ENCODE assay signal across 24 mouse cellular contexts in the genomic region with DNA sequence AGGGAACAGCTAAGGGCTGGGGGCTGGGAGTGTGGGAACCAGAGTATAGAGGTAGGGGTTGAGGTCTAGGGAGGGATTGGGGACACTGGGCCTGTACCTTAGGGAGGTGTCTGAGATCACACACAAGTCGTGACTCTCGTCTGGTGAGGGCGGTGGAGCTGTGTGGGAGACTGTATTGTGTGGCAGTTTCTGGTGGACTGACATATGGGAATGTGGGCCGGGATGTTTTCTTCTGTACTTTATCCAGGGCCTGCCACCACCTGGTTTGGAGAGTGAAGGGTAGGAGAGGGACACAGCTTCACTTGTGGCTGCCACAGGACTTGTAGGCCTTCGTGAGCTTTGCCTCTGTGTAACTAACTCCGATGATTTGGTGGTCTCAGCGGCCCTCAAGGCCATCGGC.
DNase-seq lines count a peak whose midpoint lies in the region; ATAC-seq lines count a peak whose summit lies in the region.
"Had no signal": no experiment of that assay in that cellular context is flagged by ENCODE, and none has a peak within 500 bp of the region (broad histone marks: within the 10 kb centered on the region; RNA-seq: fewer than 3 reads in every experiment).

No protein-coding gene starts in this region.

- peak; percentile 46 for DNase-seq in forebrain, embryonic 11.5 days (ENCODE audit: low spot score)
- peak; percentile 11 to 24 for DNase-seq in frontal cortex, postnatal 36 days (ENCODE audit: low spot score in 2 of 2)
- DNase-seq in frontal cortex, postnatal 14 days (ENCODE audit: low spot score in 2 of 2): no peak
- no peak for DNase-seq in midbrain, embryonic 10.5 days (ENCODE audit: low spot score)
- DNase-seq in brain, adult 2 months (ENCODE audit: low read depth, low spot score): peak; percentile 64
- DNase-seq in kidney, adult 11 months: no peak
- DNase-seq: adrenal gland, postnatal 36 days; B cell, adult 2 months; forebrain, postnatal 0 days; gastrocnemius, postnatal 36 days; heart, adult 2 months; heart, postnatal 14 days; heart, postnatal 4 days had no signal

- H3K9me3 ChIP-seq in forebrain, embryonic 11.5 days (ENCODE audit: control insufficient read depth, low read length): no peaks in the 10 kb centered on the region
- H3K9me3 ChIP-seq in forebrain, embryonic 16.5 days (ENCODE audit: control insufficient read depth, low read length): no peaks in the 10 kb centered on the region
- no peaks in the 10 kb centered on the region for H3K9me3 ChIP-seq in midbrain, embryonic 10.5 days (replicated peaks)
- H3K9me3 ChIP-seq in midbrain, embryonic 13.5 days: no peaks in the 10 kb centered on the region
- H3K9me3 ChIP-seq: embryonic facial prominence, embryonic 12.5 days; embryonic facial prominence, embryonic 15.5 days; G1E; heart, embryonic 10.5 days; heart, embryonic 13.5 days; hindbrain, embryonic 13.5 days; intestine, embryonic 15.5 days had no signal

- H3K27ac ChIP-seq in forebrain, embryonic 11.5 days (ENCODE audit: low read depth, low read length): no peak overlapping the region
- no peak overlapping the region for H3K27ac ChIP-seq in forebrain, embryonic 16.5 days (ENCODE audit: low read length)
- peak overlapping the region; percentile 43; the same call in 1 of the 2 replicates for H3K27ac ChIP-seq in midbrain, embryonic 10.5 days (replicated peaks)
- H3K27ac ChIP-seq in midbrain, embryonic 13.5 days: no peak overlapping the region
- H3K27ac ChIP-seq: embryonic facial prominence, embryonic 12.5 days; embryonic facial prominence, embryonic 15.5 days; heart, adult 2 months; heart, embryonic 10.5 days; heart, embryonic 13.5 days; hindbrain, embryonic 13.5 days; intestine, embryonic 15.5 days had no signal

- no peaks in the 10 kb centered on the region for H3K36me3 ChIP-seq in forebrain, embryonic 11.5 days (ENCODE audit: control insufficient read depth, insufficient read depth, low read length)
- H3K36me3 ChIP-seq in forebrain, embryonic 16.5 days (ENCODE audit: control insufficient read depth, insufficient read depth): no peaks in the 10 kb centered on the region
- no peaks in the 10 kb centered on the region for H3K36me3 ChIP-seq in midbrain, embryonic 10.5 days
- no peaks in the 10 kb centered on the region for H3K36me3 ChIP-seq in midbrain, embryonic 13.5 days
- H3K36me3 ChIP-seq: embryonic facial prominence, embryonic 12.5 days; embryonic facial prominence, embryonic 15.5 days; G1E; heart, embryonic 10.5 days; heart, embryonic 13.5 days; hindbrain, embryonic 13.5 days; intestine, embryonic 15.5 days had no signal

- no peak overlapping the region for H3K4me2 ChIP-seq in forebrain, embryonic 11.5 days (ENCODE audit: low read depth, low read length, severe bottlenecking)
- H3K4me2 ChIP-seq in forebrain, embryonic 16.5 days (ENCODE audit: low read length): no peak overlapping the region
- H3K4me2 ChIP-seq in midbrain, embryonic 13.5 days (replicated peaks): no peak overlapping the region
- H3K4me2 ChIP-seq: embryonic facial prominence, embryonic 12.5 days; embryonic facial prominence, embryonic 15.5 days; heart, embryonic 13.5 days; hindbrain, embryonic 13.5 days; intestine, embryonic 15.5 days had no signal

- H3K9ac ChIP-seq in forebrain, embryonic 11.5 days (ENCODE audit: low read length): no peak overlapping the region
- H3K9ac ChIP-seq in forebrain, embryonic 16.5 days (replicated peaks; ENCODE audit: low read depth, low read length): no peak overlapping the region
- no peak overlapping the region for H3K9ac ChIP-seq in midbrain, embryonic 13.5 days (replicated peaks)
- H3K9ac ChIP-seq: embryonic facial prominence, embryonic 12.5 days; embryonic facial prominence, embryonic 15.5 days; forebrain, postnatal 0 days; heart, embryonic 13.5 days; hindbrain, embryonic 13.5 days; intestine, embryonic 15.5 days had no signal

- WGBS in forebrain, embryonic 11.5 days: 91% methylated on average over 8 of the region's 8 CpGs
- WGBS in forebrain, embryonic 16.5 days: 91% methylated on average over 8 of the region's 8 CpGs
- WGBS in midbrain, embryonic 10.5 days: 88% methylated on average over 8 of the region's 8 CpGs
- WGBS in midbrain, embryonic 13.5 days: 90% methylated on average over 8 of the region's 8 CpGs

- no peak for ATAC-seq in forebrain, embryonic 11.5 days (replicated peaks; ENCODE audit: low FRiP score)
- no peak for ATAC-seq in forebrain, embryonic 16.5 days
- no peak for ATAC-seq in midbrain, embryonic 13.5 days
- ATAC-seq: forebrain, postnatal 0 days; hindbrain, embryonic 16.5 days; intestine, embryonic 15.5 days; Patski had no signal

- no peak overlapping the region for H3K4me3 ChIP-seq in forebrain, embryonic 11.5 days (ENCODE audit: low read depth, low read length)
- H3K4me3 ChIP-seq in forebrain, embryonic 16.5 days (replicated peaks; ENCODE audit: low read length): no peak overlapping the region
- no peak overlapping the region for H3K4me3 ChIP-seq in midbrain, embryonic 10.5 days
- no peak overlapping the region for H3K4me3 ChIP-seq in midbrain, embryonic 13.5 days (replicated peaks)
- H3K4me3 ChIP-seq: embryonic facial prominence, embryonic 12.5 days; embryonic facial prominence, embryonic 15.5 days; heart, adult 2 months; heart, embryonic 10.5 days; heart, embryonic 13.5 days; hindbrain, embryonic 13.5 days; intestine, embryonic 15.5 days had no signal

- H3K27me3 ChIP-seq in forebrain, embryonic 11.5 days (ENCODE audit: control insufficient read depth, insufficient read depth, low read length): no peaks in the 10 kb centered on the region
- H3K27me3 ChIP-seq in forebrain, embryonic 16.5 days (replicated peaks; ENCODE audit: control insufficient read depth, insufficient read depth, low read length): no peaks in the 10 kb centered on the region
- H3K27me3 ChIP-seq in midbrain, embryonic 10.5 days (ENCODE audit: low read depth, poor library complexity, severe bottlenecking): peaks cover 65% of the 10 kb centered on the region
- peaks cover 26% of the 10 kb centered on the region for H3K27me3 ChIP-seq in midbrain, embryonic 13.5 days
- H3K27me3 ChIP-seq: embryonic facial prominence, embryonic 15.5 days; intestine, embryonic 15.5 days had no signal

- H3K4me1 ChIP-seq in forebrain, embryonic 11.5 days (replicated peaks; ENCODE audit: control insufficient read depth, insufficient read depth, low read length): peaks cover 14% of the 10 kb centered on the region; the same call in 1 of the 2 replicates
- H3K4me1 ChIP-seq in forebrain, embryonic 16.5 days (replicated peaks; ENCODE audit: control insufficient read depth, insufficient read depth, low read length): peaks cover 20% of the 10 kb centered on the region
- peaks cover 31% of the 10 kb centered on the region for H3K4me1 ChIP-seq in midbrain, embryonic 10.5 days
- H3K4me1 ChIP-seq in midbrain, embryonic 13.5 days (replicated peaks): peaks cover 33% of the 10 kb centered on the region
- H3K4me1 ChIP-seq: embryonic facial prominence, embryonic 15.5 days; heart, embryonic 13.5 days; intestine, embryonic 15.5 days had no signal

Comparison
In these comparisons a context has a peak if more than half of its experiments do, and no peak if none do; other contexts are left out.
1. DNase-seq: peak in forebrain, embryonic 11.5 days (single experiment), frontal cortex, postnatal 36 days (2 of 2) and brain, adult 2 months (single experiment); none in frontal cortex, postnatal 14 days (0 of 2), midbrain, embryonic 10.5 days (single experiment) and kidney, adult 11 months (single experiment).